Comparison of ENCODE assay signal across 25 mouse cellular contexts in the genomic region with DNA sequence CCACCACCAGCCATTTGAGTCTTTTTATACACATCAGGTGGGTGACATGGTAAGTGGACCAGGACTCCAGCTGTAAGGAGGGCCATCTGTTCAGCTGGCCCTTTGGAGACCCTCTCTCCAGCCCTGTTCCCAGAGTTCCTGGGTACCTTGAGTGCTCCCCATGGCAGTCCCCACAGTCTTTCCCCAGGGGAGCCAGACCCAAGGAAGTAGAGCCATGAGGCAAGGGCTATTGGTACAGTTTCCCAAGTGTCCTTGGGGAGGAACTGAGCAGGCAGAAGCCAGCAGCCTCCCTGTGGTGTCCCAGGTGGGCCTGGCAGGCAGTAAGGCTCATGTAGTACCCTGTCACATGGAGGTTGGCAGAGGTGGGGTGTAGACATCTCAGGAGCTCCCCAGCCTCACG. TPM values are rescaled to one million over a fixed set of nuclear protein-coding genes. Genes with fewer than 3 reads are reported as not detected.
A peak's percentile ranks its signal among the peaks of the same experiment; 100 is the strongest.
DNase-seq lines count a peak whose midpoint lies in the region; TF ChIP-seq lines count a peak whose summit lies in the region.
"Had no signal": no experiment of that assay in that cellular context is flagged by ENCODE, and none has a peak within 500 bp of the region (broad histone marks: within the 10 kb centered on the region; RNA-seq: fewer than 3 reads in every experiment).

No protein-coding gene starts in this region.

- no peaks in the 10 kb centered on the region for H3K36me3 ChIP-seq in midbrain, embryonic 10.5 days
- H3K36me3 ChIP-seq: embryonic facial prominence, embryonic 10.5 days; embryonic facial prominence, embryonic 13.5 days; heart, embryonic 10.5 days; heart, embryonic 13.5 days had no signal

- peaks cover 23% of the 10 kb centered on the region for H3K4me1 ChIP-seq in midbrain, embryonic 10.5 days

- H3K27me3 ChIP-seq in midbrain, embryonic 10.5 days (ENCODE audit: low read depth, poor library complexity, severe bottlenecking): peaks cover 54% of the 10 kb centered on the region

- DNase-seq in cerebellum, adult 11-12 months: peak; percentile 64
- DNase-seq in cerebellum, postnatal 4 days (ENCODE audit: low spot score in 2 of 2): no peak
- peak; percentile 66 for DNase-seq in cerebellum, adult 9-11 months
- DNase-seq in cerebellum, adult 18-20 months: no peak
- DNase-seq in layer of hippocampus, adult 2 months (ENCODE audit: low spot score in 2 of 2): no peak
- DNase-seq in layer of hippocampus, postnatal 25 days (ENCODE audit: extremely low spot score in 1 of 2, low spot score in 1 of 2): no peak
- DNase-seq in midbrain, embryonic 10.5 days (ENCODE audit: low spot score): no peak
- DNase-seq: adrenal gland, postnatal 25 days; cerebellum, postnatal 10 days; embryo, embryonic 11 days; gastrocnemius, postnatal 10 days; gastrocnemius, postnatal 36 days; heart, adult 2 months; heart, postnatal 14 days; heart, postnatal 4 days had no signal

- peak overlapping the region; percentile 76 for H3K4me3 ChIP-seq in layer of hippocampus, adult 2 months
- H3K4me3 ChIP-seq in midbrain, embryonic 10.5 days: no peak overlapping the region
- H3K4me3 ChIP-seq: embryonic facial prominence, embryonic 10.5 days; embryonic facial prominence, embryonic 13.5 days; erythroblast, embryonic 14.5 days; heart, adult 2 months; heart, embryonic 10.5 days; heart, embryonic 13.5 days had no signal

- peak overlapping the region; percentile 95 for H3K27ac ChIP-seq in layer of hippocampus, adult 2 months
- H3K27ac ChIP-seq in midbrain, embryonic 10.5 days (replicated peaks): no peak overlapping the region
- H3K27ac ChIP-seq: embryonic facial prominence, embryonic 10.5 days; embryonic facial prominence, embryonic 13.5 days; heart, adult 2 months; heart, embryonic 10.5 days; heart, embryonic 13.5 days; hindbrain, embryonic 14.5 days; hindbrain, postnatal 0 days had no signal

- no peaks in the 10 kb centered on the region for H3K9me3 ChIP-seq in midbrain, embryonic 10.5 days (replicated peaks)
- H3K9me3 ChIP-seq: embryonic facial prominence, embryonic 10.5 days; embryonic facial prominence, embryonic 13.5 days; heart, embryonic 10.5 days; heart, embryonic 13.5 days had no signal

- TF ChIP-seq CTCF in layer of hippocampus, adult 2 months (conservative IDR thresholded peaks at IDR 0.05): no peak

- 68% methylated on average over 1 of the region's 1 CpGs for WGBS in midbrain, embryonic 10.5 days

RNA-seq across cellular contexts. Expression of a gene that starts 4.6 kb away (rescaled TPM):
- total RNA-seq in layer of hippocampus, adult 2 months (2021): 100 to 1,000 TPM; 106 to 111 TPM
- 100 to 1,000 TPM; 102 to 111 TPM for total RNA-seq in layer of hippocampus, postnatal 25 days (2021)
- polyA plus RNA-seq in midbrain, embryonic 10.5 days (2016; fragmentation: Nextera tagmentation; extraction: Ambion mirVana): 1.8 and 2.2 TPM in 2 replicates
- total RNA-seq: adrenal gland, postnatal 25 days; MEL had no signal
- polyA plus RNA-seq: CD4-positive, CD25-positive, alpha-beta regulatory T cell, adult 4 months; inflammation-experienced regulatory T-cells, adult 6 months had no signal

RNA-seq across cellular contexts. Expression of a gene that starts 42.0 kb away (rescaled TPM):
- total RNA-seq in layer of hippocampus, adult 2 months (2021): 10 to 100 TPM; 45.1 to 48.2 TPM
- 10 to 100 TPM; 37.2 to 38.6 TPM for total RNA-seq in layer of hippocampus, postnatal 25 days (2021)
- 13.0 and 15.1 TPM in 2 replicates for polyA plus RNA-seq in midbrain, embryonic 10.5 days (2016; fragmentation: Nextera tagmentation; extraction: Ambion mirVana)

Comparison
In these comparisons a context has a peak if more than half of its experiments do, and no peak if none do; other contexts are left out.
1. DNase-seq: peak in cerebellum, adult 11-12 months (single experiment) and cerebellum, adult 9-11 months (single experiment); none in cerebellum, postnatal 4 days (0 of 2), cerebellum, adult 18-20 months (0 of 2), layer of hippocampus, adult 2 months (0 of 2), layer of hippocampus, postnatal 25 days (0 of 2) and midbrain, embryonic 10.5 days (single experiment).